Mouse (Mus musculus): ENCODE data around the gene Islr.

DNA sequence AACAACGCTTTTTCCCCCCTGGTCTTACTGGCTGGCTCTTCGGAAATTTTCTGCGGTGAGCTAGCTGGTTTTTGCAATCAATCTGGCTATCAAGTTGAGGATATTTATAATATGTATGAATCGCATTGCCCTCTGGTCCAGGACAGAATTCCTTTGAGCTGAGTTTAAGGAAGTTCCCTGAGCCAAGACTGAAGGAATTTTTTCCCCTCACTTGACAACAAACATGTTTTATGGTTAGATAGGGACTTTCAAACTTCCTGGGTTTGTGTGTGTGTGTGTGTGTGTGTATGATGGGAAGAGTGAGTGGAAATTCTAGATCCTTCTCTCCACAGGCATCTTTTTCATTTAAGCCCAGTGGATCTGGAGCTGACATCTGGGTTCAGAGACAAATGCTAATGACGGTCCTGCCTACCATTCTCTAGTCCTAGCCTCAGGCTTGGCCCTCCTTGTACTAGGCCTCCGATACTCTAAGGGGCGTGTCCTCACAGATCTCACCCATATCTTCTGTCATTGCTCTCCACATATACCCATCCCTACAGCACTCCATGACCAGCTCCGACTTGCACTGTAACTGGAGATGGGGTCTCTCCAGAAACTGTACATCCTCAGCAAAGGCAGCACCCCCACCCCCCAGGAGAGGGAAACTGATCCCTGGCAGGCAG is 10.5 kb upstream of the Islr start:
- TF ChIP-seq POLR2A (IDR thresholded peaks at IDR 0.05; ENCODE audit: low read depth, low read length): no peak
- TF ChIP-seq CTCF (IDR thresholded peaks at IDR 0.05; ENCODE audit: extremely low read depth, insufficient read depth, insufficient read length, insufficient replicate concordance): no peak
